In the genomic region with DNA sequence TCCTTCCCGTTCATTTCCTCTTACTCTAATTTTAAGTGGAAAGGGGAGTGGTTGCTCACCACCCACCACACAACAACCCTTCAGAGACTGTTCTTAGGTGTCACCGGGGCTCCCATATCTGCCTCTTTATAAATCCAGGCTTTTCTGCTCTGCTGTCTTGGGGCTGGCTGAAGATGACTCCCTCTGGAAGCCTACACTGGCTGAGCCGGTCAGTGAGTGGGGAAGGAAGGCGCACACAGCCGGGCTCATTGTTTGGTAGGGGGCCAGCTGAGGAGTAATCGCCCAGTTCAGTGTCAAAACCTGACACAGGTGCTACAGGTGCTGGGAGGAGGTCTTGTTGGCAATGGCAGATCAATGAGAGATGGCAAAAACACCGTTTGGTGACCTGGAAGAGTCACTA, we compare ENCODE assay signal across 14 mouse cellular contexts. TPM values are rescaled to one million over a fixed set of nuclear protein-coding genes. Genes with fewer than 3 reads are reported as not detected.
DNase-seq lines count a peak whose midpoint lies in the region; ATAC-seq and TF ChIP-seq lines count a peak whose summit lies in the region.
"Had no signal": no experiment of that assay in that cellular context is flagged by ENCODE, and none has a peak within 500 bp of the region (broad histone marks: within the 10 kb centered on the region; RNA-seq: fewer than 3 reads in every experiment).

No protein-coding gene starts in this region.

- no peak for TF ChIP-seq RAD21 in MEL (IDR thresholded peaks at IDR 0.05; ENCODE audit: low read depth, low read length)

- no peak for DNase-seq in kidney, postnatal 0 days (ENCODE audit: low spot score)
- DNase-seq in kidney, postnatal 36 days: no peak
- peak; percentile 43 for DNase-seq in MEL (ENCODE audit: low read depth, low spot score)
- DNase-seq in liver, embryonic 14.5 days (ENCODE audit: low read depth in 3 of 3, low spot score in 3 of 3): no peak
- DNase-seq in ovary, adult 18-20 months (ENCODE audit: low spot score): no peak
- DNase-seq in layer of hippocampus, adult 9-11 months: no peak
- DNase-seq: right cerebral cortex, adult 18-20 months had no signal

- TF ChIP-seq EP300 in MEL (IDR thresholded peaks at IDR 0.05; ENCODE audit: low read depth in 1 of 2, low read length in 2 of 2): no peak
- TF ChIP-seq EP300 in liver, embryonic 14.5 days (IDR thresholded peaks at IDR 0.05; ENCODE audit: low read depth): no peak

- H3K27me3 ChIP-seq in kidney, postnatal 0 days (ENCODE audit: insufficient read depth, low read length): no peaks in the 10 kb centered on the region
- no peaks in the 10 kb centered on the region for H3K27me3 ChIP-seq in MEL (ENCODE audit: control insufficient read depth in 1 of 2, insufficient read depth in 2 of 2, low read length in 2 of 2)
- peaks cover 4% of the 10 kb centered on the region; the same call in 1 of the 2 replicates for H3K27me3 ChIP-seq in embryonic facial prominence, embryonic 15.5 days
- H3K27me3 ChIP-seq in liver, embryonic 14.5 days (ENCODE audit: control insufficient read depth, insufficient read depth, low read length): peaks cover 8% of the 10 kb centered on the region; the same call in 1 of the 2 replicates
- peaks cover 2% of the 10 kb centered on the region; the same call in 1 of the 2 replicates for H3K27me3 ChIP-seq in hindbrain, embryonic 16.5 days (replicated peaks; ENCODE audit: control insufficient read depth, insufficient read depth, low read length)
- H3K27me3 ChIP-seq: neural tube, embryonic 12.5 days had no signal

- TF ChIP-seq CTCF in kidney, postnatal 0 days (IDR thresholded peaks at IDR 0.05; ENCODE audit: low read depth): no peak
- no peak for TF ChIP-seq CTCF in MEL (IDR thresholded peaks at IDR 0.05 in 2 of 3, conservative IDR thresholded peaks at IDR 0.05 in 1 of 3; ENCODE audit: control insufficient read depth in 1 of 3, insufficient read depth in 1 of 3, low read depth in 2 of 3, low read length in 3 of 3, poor library complexity in 1 of 3, severe bottlenecking in 1 of 3)
- TF ChIP-seq CTCF in liver, embryonic 14.5 days (IDR thresholded peaks at IDR 0.05; ENCODE audit: low read depth): no peak

- no peaks in the 10 kb centered on the region for H3K9me3 ChIP-seq in kidney, postnatal 0 days (replicated peaks; ENCODE audit: low read length)
- no peaks in the 10 kb centered on the region for H3K9me3 ChIP-seq in MEL (replicated peaks; ENCODE audit: insufficient read depth, low read length)
- H3K9me3 ChIP-seq in embryonic facial prominence, embryonic 15.5 days (replicated peaks): no peaks in the 10 kb centered on the region
- H3K9me3 ChIP-seq in liver, embryonic 14.5 days (ENCODE audit: control insufficient read depth, low read length): no peaks in the 10 kb centered on the region
- H3K9me3 ChIP-seq in hindbrain, embryonic 16.5 days (ENCODE audit: control insufficient read depth, low read length): no peaks in the 10 kb centered on the region
- H3K9me3 ChIP-seq: G1E; neural tube, embryonic 12.5 days had no signal

- no peak overlapping the region for H3K9ac ChIP-seq in kidney, postnatal 0 days (ENCODE audit: low read depth, low read length)
- H3K9ac ChIP-seq in MEL (ENCODE audit: control insufficient read depth, low read depth, low read length, poor library complexity, severe bottlenecking): peak overlapping the region; percentile 32
- H3K9ac ChIP-seq in embryonic facial prominence, embryonic 15.5 days: no peak overlapping the region
- H3K9ac ChIP-seq in liver, embryonic 14.5 days (replicated peaks): no peak overlapping the region
- no peak overlapping the region for H3K9ac ChIP-seq in hindbrain, embryonic 16.5 days (ENCODE audit: low read depth, low read length)
- H3K9ac ChIP-seq: hindbrain, embryonic 14.5 days; neural tube, embryonic 12.5 days had no signal

- no peak overlapping the region for H3K4me3 ChIP-seq in kidney, postnatal 0 days (replicated peaks; ENCODE audit: low read depth, low read length)
- peak overlapping the region; percentile 2 to 31; a peak in 2 of 4 replicates for H3K4me3 ChIP-seq in MEL (ENCODE audit: control insufficient read depth in 1 of 2, insufficient read depth in 1 of 2, low read depth in 2 of 2, low read length in 2 of 2)
- H3K4me3 ChIP-seq in embryonic facial prominence, embryonic 15.5 days (replicated peaks): no peak overlapping the region
- no peak overlapping the region for H3K4me3 ChIP-seq in liver, embryonic 14.5 days (ENCODE audit: insufficient read depth in 1 of 2, low read depth in 2 of 2, low read length in 2 of 2)
- no peak overlapping the region for H3K4me3 ChIP-seq in hindbrain, embryonic 16.5 days (ENCODE audit: low read length)
- H3K4me3 ChIP-seq: neural tube, embryonic 12.5 days had no signal

- TF ChIP-seq POLR2A in MEL (IDR thresholded peaks at IDR 0.05; ENCODE audit: control insufficient read depth in 1 of 2, insufficient read depth in 1 of 2, low read depth in 1 of 2, low read length in 2 of 2, poor library complexity in 1 of 2): no peak

- ATAC-seq in kidney, postnatal 0 days (replicated peaks; ENCODE audit: low FRiP score, low read depth): no peak
- ATAC-seq in embryonic facial prominence, embryonic 15.5 days (ENCODE audit: insufficient number of reproducible peaks, low FRiP score, low TSS enrichment, low read depth): no peak
- ATAC-seq in liver, embryonic 14.5 days (ENCODE audit: insufficient read depth): no peak
- no peak for ATAC-seq in hindbrain, embryonic 16.5 days

- H3K4me1 ChIP-seq in kidney, postnatal 0 days (replicated peaks; ENCODE audit: insufficient read depth, low read length): peaks cover 7% of the 10 kb centered on the region
- peaks cover 5 to 28% of the 10 kb centered on the region in 2 experiments for H3K4me1 ChIP-seq in MEL (ENCODE audit: control insufficient read depth in 1 of 2, insufficient read depth in 2 of 2, low read length in 2 of 2)
- H3K4me1 ChIP-seq in embryonic facial prominence, embryonic 15.5 days: peaks cover 33% of the 10 kb centered on the region
- peaks cover 0 to 14% of the 10 kb centered on the region in 2 experiments; a peak in 2 of 4 replicates for H3K4me1 ChIP-seq in liver, embryonic 14.5 days (replicated peaks; ENCODE audit: control insufficient read depth in 2 of 2, insufficient read depth in 2 of 2, low read length in 1 of 2)
- H3K4me1 ChIP-seq in hindbrain, embryonic 16.5 days (ENCODE audit: control insufficient read depth, insufficient read depth, low read depth, low read length): peaks cover 9% of the 10 kb centered on the region

- no peaks in the 10 kb centered on the region for H3K79me2 ChIP-seq in MEL (ENCODE audit: control insufficient read depth, insufficient read depth, low read length, poor library complexity)

- no peak overlapping the region for H3K4me2 ChIP-seq in kidney, postnatal 0 days (ENCODE audit: low read length)
- H3K4me2 ChIP-seq in embryonic facial prominence, embryonic 15.5 days (replicated peaks): no peak overlapping the region
- H3K4me2 ChIP-seq in liver, embryonic 14.5 days (ENCODE audit: low read depth): peak overlapping the region; percentile 23
- H3K4me2 ChIP-seq in hindbrain, embryonic 16.5 days (ENCODE audit: low read length): no peak overlapping the region
- H3K4me2 ChIP-seq: midbrain, embryonic 11.5 days; neural tube, embryonic 12.5 days had no signal

- H3K27ac ChIP-seq in kidney, postnatal 0 days: 0 out of 2 replicates have a peak overlapping the region, but pooled peaks have one; percentile 9
- H3K27ac ChIP-seq in MEL (ENCODE audit: control insufficient read depth, low read depth, low read length): peak overlapping the region; percentile 86
- 0 out of 2 replicates have a peak overlapping the region, but pooled peaks have one; percentile 18 for H3K27ac ChIP-seq in embryonic facial prominence, embryonic 15.5 days (replicated peaks)
- H3K27ac ChIP-seq in liver, embryonic 14.5 days: no peak overlapping the region
- H3K27ac ChIP-seq in hindbrain, embryonic 16.5 days (ENCODE audit: low read depth, low read length): no peak overlapping the region
- H3K27ac ChIP-seq: hindbrain, embryonic 14.5 days; neural tube, embryonic 12.5 days had no signal

- no peaks in the 10 kb centered on the region for H3K36me3 ChIP-seq in kidney, postnatal 0 days (ENCODE audit: insufficient read depth, low read length)
- peaks cover 0 to 19% of the 10 kb centered on the region in 2 experiments; a peak in 2 of 4 replicates for H3K36me3 ChIP-seq in MEL (ENCODE audit: control insufficient read depth in 1 of 2, insufficient read depth in 2 of 2, low read length in 2 of 2)
- H3K36me3 ChIP-seq in embryonic facial prominence, embryonic 15.5 days: no peaks in the 10 kb centered on the region
- no peaks in the 10 kb centered on the region for H3K36me3 ChIP-seq in liver, embryonic 14.5 days (replicated peaks; ENCODE audit: control insufficient read depth, insufficient read depth, low read depth)
- no peaks in the 10 kb centered on the region for H3K36me3 ChIP-seq in hindbrain, embryonic 16.5 days (ENCODE audit: control insufficient read depth, insufficient read depth, low read length)
- H3K36me3 ChIP-seq: G1E; neural tube, embryonic 12.5 days had no signal

- WGBS in kidney, postnatal 0 days: 69% methylated on average over 7 of the region's 7 CpGs
- 57% methylated on average over 7 of the region's 7 CpGs for WGBS in embryonic facial prominence, embryonic 15.5 days
- 17% methylated on average over 7 of the region's 7 CpGs for WGBS in liver, embryonic 14.5 days (ENCODE audit: insufficient replicate concordance)
- 65% methylated on average over 7 of the region's 7 CpGs for WGBS in hindbrain, embryonic 16.5 days

RNA-seq across cellular contexts. Expression of a gene that starts 5.4 kb away (rescaled TPM):
- polyA plus RNA-seq in kidney, postnatal 0 days (2015; fragmentation: Nextera tagmentation; extraction: Ambion mirVana): 1.1 and 1.3 TPM in 2 replicates
- 0.29 TPM in 1 of 2 replicates, not detected in the other for total RNA-seq in MEL (2012; rRNA removed)
- polyA plus RNA-seq in MEL (2012; ENCODE audit: insufficient read depth in 1 of 2, insufficient read length in 2 of 2, low read depth in 1 of 2, low replicate concordance in 2 of 2, missing spikeins in 1 of 2): under 1 TPM in 1 of 2 experiments, not detected in 1; 0.40 TPM
- 12.2 and 18.7 TPM in 2 replicates for polyA plus RNA-seq in embryonic facial prominence, embryonic 15.5 days (2015; fragmentation: Nextera tagmentation; extraction: Ambion mirVana)
- 0.15 and 0.28 TPM in 2 replicates for polyA plus RNA-seq in liver, embryonic 14.5 days (2012; rRNA removed)
- 0.22 and 0.29 TPM in 2 replicates for polyA plus RNA-seq in liver, embryonic 14.5 days (2014; fragmentation: Nextera tagmentation; extraction: Ambion mirVana)
- polyA plus RNA-seq in hindbrain, embryonic 16.5 days (2015; fragmentation: Nextera tagmentation; extraction: Ambion mirVana): 4.9 and 5.4 TPM in 2 replicates
- polyA plus RNA-seq: G1E had no signal

RNA-seq across cellular contexts. Expression of a gene that starts 26.1 kb away (rescaled TPM):
- polyA plus RNA-seq in kidney, postnatal 0 days (2015; fragmentation: Nextera tagmentation; extraction: Ambion mirVana): 225 and 250 TPM in 2 replicates
- total RNA-seq in MEL (2012; rRNA removed): 100 and 150 TPM in 2 replicates
- polyA plus RNA-seq in MEL (2012; ENCODE audit: insufficient read depth in 1 of 2, insufficient read length in 2 of 2, low read depth in 1 of 2, low replicate concordance in 2 of 2, missing spikeins in 1 of 2): 100 to 1,000 TPM; 332 to 581 TPM
- polyA plus RNA-seq in embryonic facial prominence, embryonic 15.5 days (2015; fragmentation: Nextera tagmentation; extraction: Ambion mirVana): 260 and 286 TPM in 2 replicates
- polyA plus RNA-seq in liver, embryonic 14.5 days (2012; rRNA removed): 75.1 and 88.2 TPM in 2 replicates
- 94.4 and 97.5 TPM in 2 replicates for polyA plus RNA-seq in liver, embryonic 14.5 days (2014; fragmentation: Nextera tagmentation; extraction: Ambion mirVana)
- polyA plus RNA-seq in hindbrain, embryonic 16.5 days (2015; fragmentation: Nextera tagmentation; extraction: Ambion mirVana): 71.7 and 84.9 TPM in 2 replicates

RNA-seq across cellular contexts. Expression of a gene that starts 29.8 kb away (rescaled TPM):
- polyA plus RNA-seq in kidney, postnatal 0 days (2015; fragmentation: Nextera tagmentation; extraction: Ambion mirVana): 1.0 and 1.6 TPM in 2 replicates
- total RNA-seq in MEL (2012; rRNA removed): not detected in 2 replicates
- not detected for polyA plus RNA-seq in MEL (2012; ENCODE audit: insufficient read depth in 1 of 2, insufficient read length in 2 of 2, low read depth in 1 of 2, low replicate concordance in 2 of 2, missing spikeins in 1 of 2)
- polyA plus RNA-seq in embryonic facial prominence, embryonic 15.5 days (2015; fragmentation: Nextera tagmentation; extraction: Ambion mirVana): 7.7 and 10.9 TPM in 2 replicates
- polyA plus RNA-seq in liver, embryonic 14.5 days (2012; rRNA removed): not detected in 2 replicates
- polyA plus RNA-seq in liver, embryonic 14.5 days (2014; fragmentation: Nextera tagmentation; extraction: Ambion mirVana): not detected in 2 replicates
- 0.84 and 1.2 TPM in 2 replicates for polyA plus RNA-seq in hindbrain, embryonic 16.5 days (2015; fragmentation: Nextera tagmentation; extraction: Ambion mirVana)
- total RNA-seq: G1E had no signal
- polyA plus RNA-seq: G1E; limb, embryonic 11.5 days had no signal

RNA-seq across cellular contexts. Expression of a gene that starts 44.4 kb away (rescaled TPM):
- polyA plus RNA-seq in kidney, postnatal 0 days (2015; fragmentation: Nextera tagmentation; extraction: Ambion mirVana): 12.5 and 13.3 TPM in 2 replicates
- total RNA-seq in MEL (2012; rRNA removed): 0.12 and 0.13 TPM in 2 replicates
- polyA plus RNA-seq in MEL (2012; ENCODE audit: insufficient read depth in 1 of 2, insufficient read length in 2 of 2, low read depth in 1 of 2, low replicate concordance in 2 of 2, missing spikeins in 1 of 2): under 1 TPM in 1 of 2 experiments, not detected in 1; 0.38 TPM
- 58.4 and 61.0 TPM in 2 replicates for polyA plus RNA-seq in embryonic facial prominence, embryonic 15.5 days (2015; fragmentation: Nextera tagmentation; extraction: Ambion mirVana)
- 2.1 and 2.8 TPM in 2 replicates for polyA plus RNA-seq in liver, embryonic 14.5 days (2012; rRNA removed)
- polyA plus RNA-seq in liver, embryonic 14.5 days (2014; fragmentation: Nextera tagmentation; extraction: Ambion mirVana): 0.60 and 1.0 TPM in 2 replicates
- 32.9 and 42.5 TPM in 2 replicates for polyA plus RNA-seq in hindbrain, embryonic 16.5 days (2015; fragmentation: Nextera tagmentation; extraction: Ambion mirVana)
- polyA plus RNA-seq: G1E had no signal

RNA-seq across cellular contexts. Expression of a gene that starts 50.8 kb away (rescaled TPM):
- 1.3 and 2.3 TPM in 2 replicates for polyA plus RNA-seq in kidney, postnatal 0 days (2015; fragmentation: Nextera tagmentation; extraction: Ambion mirVana)
- 0.23 TPM in 1 of 2 replicates, not detected in the other for total RNA-seq in MEL (2012; rRNA removed)
- under 1 TPM in 1 of 2 experiments, not detected in 1; 0.38 TPM for polyA plus RNA-seq in MEL (2012; ENCODE audit: insufficient read depth in 1 of 2, insufficient read length in 2 of 2, low read depth in 1 of 2, low replicate concordance in 2 of 2, missing spikeins in 1 of 2)
- 0.85 and 1.2 TPM in 2 replicates for polyA plus RNA-seq in embryonic facial prominence, embryonic 15.5 days (2015; fragmentation: Nextera tagmentation; extraction: Ambion mirVana)
- polyA plus RNA-seq in liver, embryonic 14.5 days (2012; rRNA removed): 0.92 and 1.5 TPM in 2 replicates
- 1.5 and 1.9 TPM in 2 replicates for polyA plus RNA-seq in liver, embryonic 14.5 days (2014; fragmentation: Nextera tagmentation; extraction: Ambion mirVana)
- 0.11 and 0.23 TPM in 2 replicates for polyA plus RNA-seq in hindbrain, embryonic 16.5 days (2015; fragmentation: Nextera tagmentation; extraction: Ambion mirVana)
- total RNA-seq: G1E had no signal
- polyA plus RNA-seq: G1E had no signal

Comparison
In these comparisons a context has a peak if more than half of its experiments do, and no peak if none do; other contexts are left out.
1. H3K27ac ChIP-seq: peak in kidney, postnatal 0 days (single experiment), MEL (single experiment) and embryonic facial prominence, embryonic 15.5 days (single experiment); none in liver, embryonic 14.5 days (single experiment) and hindbrain, embryonic 16.5 days (single experiment).
2. H3K4me3 ChIP-seq: peak in MEL (2 of 2); none in kidney, postnatal 0 days (single experiment), embryonic facial prominence, embryonic 15.5 days (single experiment), liver, embryonic 14.5 days (0 of 2) and hindbrain, embryonic 16.5 days (single experiment).